Mouse (Mus musculus) hindbrain, embryonic 14.5 days (tissue): ENCODE measurements around the gene Lrfn2. TPM values are rescaled to one million over a fixed set of nuclear protein-coding genes. Genes with fewer than 3 reads are reported as not detected.

Experiments
- ATAC-seq: fragments of 200-750 bp; cut with Nextera tagmentation; 2 replicates; pipeline ENCODE4 v1.8.0; 2017; ENCODE audit warnings: moderate number of reproducible peaks, mild to moderate bottlenecking, moderate TSS enrichment, moderate library complexity; ENCODE audit not compliant: low FRiP score
- DNase-seq: peaks from one replicate; pipeline ENCODE4 v3.0.0-alpha.2; 2015; ENCODE audit warnings: low spot score
- H3K27ac ChIP-seq: fragments of 300-500 bp; sonication (generic); 2 replicates; pipeline ENCODE4 v1.5.1; 2014; ENCODE audit warnings: mild to moderate bottlenecking, moderate library complexity
- H3K27me3 ChIP-seq: fragments of 300-500 bp; sonication (generic); 2 replicates; pipeline ENCODE4 v1.6.1; 2014; ENCODE audit warnings: mild to moderate bottlenecking, low read length, mixed read lengths; ENCODE audit not compliant: control insufficient read depth, insufficient read depth
- H3K36me3 ChIP-seq: fragments of 300-500 bp; sonication (generic); replicated peaks from 2 replicates; pipeline ENCODE4 v1.6.1; 2014; ENCODE audit not compliant: control insufficient read depth, insufficient read depth
- H3K4me1 ChIP-seq: fragments of 300-500 bp; sonication (generic); replicated peaks from 2 replicates; pipeline ENCODE4 v1.6.1; 2014; ENCODE audit warnings: antibody characterized with exemption, low read length, mixed read lengths; ENCODE audit not compliant: control insufficient read depth, insufficient read depth
- H3K4me2 ChIP-seq: fragments of 300-500 bp; sonication (generic); replicated peaks from 2 replicates; pipeline ENCODE4 v1.6.1; 2014; ENCODE audit warnings: mild to moderate bottlenecking, moderate library complexity
- H3K4me3 ChIP-seq: fragments of 300-500 bp; sonication (generic); replicated peaks from 2 replicates; pipeline ENCODE4 v1.5.1; 2014; ENCODE audit warnings: mild to moderate bottlenecking, low read length
- H3K9ac ChIP-seq: fragments of 300-500 bp; sonication (generic); 2 replicates; pipeline ENCODE4 v1.6.1; 2014
- H3K9me3 ChIP-seq: fragments of 300-500 bp; sonication (generic); 2 replicates; pipeline ENCODE4 v1.6.1; 2016; ENCODE audit warnings: low read length; ENCODE audit not compliant: control insufficient read depth
- WGBS: fragments of 180-500 bp; shearing (Covaris S2); extraction: QIAGEN DNeasy Blood & Tissue Kit; methylation state at CpG from one replicate; pipeline ENCODE4 v1.1.7; 2014; 5-methylcytosine and 5-hydroxymethylcytosine counted together
- polyA plus RNA-seq: library from polyadenylated mRNA; unstranded; fragments of >200 nt; fragmentation: Nextera tagmentation; extraction: Ambion mirVana; gene quantifications from 2 replicates; pipeline ENCODE4 v1.2.1, GENCODE M21; 2014

The Lrfn2 gene
- polyA plus RNA-seq, 1 experiment from 2014 or later, result 7.9 TPM

GRCm38 (mm10) chr17:48932406-48932906 lies 277 bp downstream of the Lrfn2 start:
- Histone ChIP-seq H3K27ac (peak overlapping the region; percentile 86), H3K9ac (peak overlapping the region; percentile 89), H3K27me3 (0 out of 2 replicates have a peak, but pooled peaks cover 4% of the 10 kb centered on the region), H3K4me3 (peak overlapping the region; percentile 59), H3K9me3 (no peaks in the 10 kb centered on the region), H3K36me3 (no peaks in the 10 kb centered on the region), H3K4me1 (peaks cover 19% of the 10 kb centered on the region; the same call in 1 of the 2 replicates), H3K4me2 (peak overlapping the region; percentile 70)
- WGBS, result under 1% methylated on average over 26 of the region's 26 CpGs
- DNase-seq, result peak; percentile 59
- ATAC-seq, result no peak

DNA sequence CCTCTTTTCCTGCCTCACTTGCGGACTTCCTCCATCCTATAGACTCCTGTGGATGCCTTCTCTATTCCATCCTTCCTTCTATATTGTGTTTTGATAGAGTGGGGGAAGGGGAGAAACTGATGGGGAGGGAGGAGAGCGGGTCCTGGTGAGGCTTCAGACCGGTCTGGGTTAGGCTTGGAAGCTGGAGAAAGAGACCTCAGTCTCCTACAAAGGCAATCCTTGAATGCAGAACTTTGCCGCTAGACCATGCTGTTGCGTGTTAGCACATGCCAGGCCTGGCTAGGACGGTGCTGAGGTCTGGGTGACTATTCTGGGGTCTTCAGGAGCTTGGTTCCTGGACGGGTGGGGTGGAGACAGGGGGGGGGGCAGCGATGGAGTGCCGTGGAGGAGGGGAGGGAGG lies 737 bp downstream of the Lrfn2 start:
- ATAC-seq, result no peak
- Histone ChIP-seq H3K4me2 (peak overlapping the region; percentile 70), H3K27me3 (0 out of 2 replicates have a peak, but pooled peaks cover 4% of the 10 kb centered on the region), H3K9me3 (no peaks in the 10 kb centered on the region), H3K4me3 (peak overlapping the region; percentile 59), H3K36me3 (no peaks in the 10 kb centered on the region), H3K27ac (peak overlapping the region; percentile 86; the same call in 1 of the 2 replicates), H3K9ac (peak overlapping the region; percentile 89), H3K4me1 (peaks cover 19% of the 10 kb centered on the region; the same call in 1 of the 2 replicates)
- no peak for DNase-seq
- WGBS, result 1% methylated on average over 7 of the region's 9 CpGs

GRCm38 (mm10) chr17:48935201-48935600 lies 3.0 kb downstream of the Lrfn2 start:
- no peaks in the 10 kb centered on the region for H3K36me3 ChIP-seq
- no peaks in the 10 kb centered on the region for H3K9me3 ChIP-seq
- DNase-seq (no peak), ATAC-seq (no peak)
- H3K4me2 ChIP-seq, result peak overlapping the region; percentile 70
- H3K9ac ChIP-seq, result no peak overlapping the region; the same call in 1 of the 2 replicates
- 85% methylated on average over 8 of the region's 8 CpGs for WGBS
- H3K27ac ChIP-seq, result no peak overlapping the region
- peaks cover 19% of the 10 kb centered on the region; the same call in 1 of the 2 replicates for H3K4me1 ChIP-seq
- H3K27me3 ChIP-seq, result 0 out of 2 replicates have a peak, but pooled peaks cover 4% of the 10 kb centered on the region
- H3K4me3 ChIP-seq, result peak overlapping the region; percentile 59; the same call in 1 of the 2 replicates

- Histone ChIP-seq H3K27ac (no peak overlapping the region), H3K27me3 (0 out of 2 replicates have a peak, but pooled peaks cover 4% of the 10 kb centered on the region), H3K4me3 (no peak overlapping the region), H3K36me3 (no peaks in the 10 kb centered on the region), H3K9me3 (no peaks in the 10 kb centered on the region), H3K9ac (no peak overlapping the region), H3K4me1 (peaks cover 19% of the 10 kb centered on the region; the same call in 1 of the 2 replicates), H3K4me2 (no peak overlapping the region)
- no peak for DNase-seq
- ATAC-seq, result no peak
- 56% methylated on average over 5 of the region's 5 CpGs for WGBS
These were observed 4.4 kb downstream of the Lrfn2 start for GRCm38 (mm10) chr17:48936445-48937141.

DNA sequence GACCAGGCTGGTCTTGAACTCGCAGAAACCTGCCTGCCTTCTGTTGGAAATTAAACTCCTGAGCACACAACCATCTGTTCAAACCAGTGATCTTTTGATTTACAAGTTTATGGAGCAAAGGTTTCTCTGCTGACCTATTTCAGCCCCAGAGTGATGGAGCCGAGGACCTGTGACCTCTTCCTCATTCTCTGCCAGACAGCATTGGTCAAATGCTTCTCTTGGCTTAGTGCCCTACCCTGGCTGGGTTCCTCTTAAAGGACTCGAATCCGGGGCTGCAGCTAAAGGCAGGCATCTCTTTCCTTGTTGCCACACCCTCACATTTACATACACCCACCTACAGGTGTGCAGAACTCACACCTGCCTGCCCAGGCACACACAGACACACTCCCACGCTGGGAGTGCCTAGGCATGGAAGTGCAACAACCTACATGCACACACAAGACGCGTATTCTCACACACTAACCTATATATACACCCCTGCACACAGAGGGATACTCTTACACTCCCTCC lies 6.6 kb downstream of the Lrfn2 start:
- no peak overlapping the region for H3K9ac ChIP-seq
- peaks cover 17% of the 10 kb centered on the region; the same call in 1 of the 2 replicates for H3K4me1 ChIP-seq
- no peak overlapping the region for H3K27ac ChIP-seq
- 79% methylated on average over 7 of the region's 7 CpGs for WGBS
- H3K9me3 ChIP-seq, result no peaks in the 10 kb centered on the region
- no peak for ATAC-seq
- no peak for DNase-seq
- no peak overlapping the region for H3K4me3 ChIP-seq
- H3K27me3 ChIP-seq, result 0 out of 2 replicates have a peak, but pooled peaks cover 2% of the 10 kb centered on the region
- no peak overlapping the region for H3K4me2 ChIP-seq
- no peaks in the 10 kb centered on the region for H3K36me3 ChIP-seq

DNA sequence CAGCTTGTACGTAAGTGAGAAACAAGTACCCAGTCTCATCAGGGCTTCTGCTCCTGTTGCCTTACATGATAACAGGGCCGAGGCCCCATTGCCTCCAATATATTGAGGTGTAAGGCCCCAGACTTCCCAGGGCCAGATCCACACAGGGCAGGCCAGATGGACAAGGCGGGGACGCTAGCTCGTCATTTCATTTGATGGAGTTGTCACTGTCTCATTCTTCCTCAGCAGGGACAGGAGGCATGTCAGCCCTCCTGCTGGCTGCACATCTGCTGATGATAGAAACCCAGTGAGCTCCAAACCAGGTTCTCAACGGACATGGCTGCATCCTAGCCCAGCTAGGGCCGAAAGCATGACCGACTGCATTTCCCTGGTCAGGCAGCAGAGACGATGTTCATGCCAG lies 14.1 kb downstream of the Lrfn2 start:
- no peaks in the 10 kb centered on the region for H3K9me3 ChIP-seq
- H3K4me3 ChIP-seq, result no peak overlapping the region
- H3K4me2 ChIP-seq, result no peak overlapping the region
- 66% methylated on average over 9 of the region's 9 CpGs for WGBS
- H3K27ac ChIP-seq, result no peak overlapping the region
- H3K27me3 ChIP-seq, result no peaks in the 10 kb centered on the region
- H3K9ac ChIP-seq, result no peak overlapping the region
- H3K36me3 ChIP-seq, result no peaks in the 10 kb centered on the region
- ATAC-seq, result no peak; the same call in 1 of the 2 replicates
- no peaks in the 10 kb centered on the region for H3K4me1 ChIP-seq
- DNase-seq, result no peak

DNA sequence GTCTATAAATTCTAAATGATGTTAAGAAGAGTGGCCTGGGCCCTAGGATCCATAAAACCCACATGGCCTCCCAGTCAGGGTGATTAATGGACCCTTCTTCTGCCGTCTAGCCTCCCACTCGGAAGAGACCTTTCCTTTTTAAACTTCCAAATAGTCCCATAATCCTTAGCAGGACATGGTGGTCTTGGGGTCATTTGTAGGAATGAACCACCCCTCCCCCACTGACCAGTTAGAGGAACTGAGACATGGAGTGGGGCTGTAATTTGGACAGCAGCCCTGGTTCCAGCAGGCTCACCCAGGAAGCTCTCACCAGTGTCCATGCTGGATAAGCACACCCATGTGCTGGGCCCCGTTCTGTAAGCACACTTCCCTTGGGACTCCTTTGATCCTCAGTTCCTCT lies 14.6 kb downstream of the Lrfn2 start:
- ATAC-seq, result no peak
- 45% methylated on average over 3 of the region's 3 CpGs for WGBS
- H3K27me3 ChIP-seq, result no peaks in the 10 kb centered on the region
- DNase-seq, result no peak
- no peak overlapping the region for H3K27ac ChIP-seq
- H3K4me3 ChIP-seq, result no peak overlapping the region
- no peaks in the 10 kb centered on the region for H3K36me3 ChIP-seq
- no peak overlapping the region for H3K9ac ChIP-seq
- no peak overlapping the region for H3K4me2 ChIP-seq
- no peaks in the 10 kb centered on the region for H3K9me3 ChIP-seq
- no peaks in the 10 kb centered on the region for H3K4me1 ChIP-seq

DNA sequence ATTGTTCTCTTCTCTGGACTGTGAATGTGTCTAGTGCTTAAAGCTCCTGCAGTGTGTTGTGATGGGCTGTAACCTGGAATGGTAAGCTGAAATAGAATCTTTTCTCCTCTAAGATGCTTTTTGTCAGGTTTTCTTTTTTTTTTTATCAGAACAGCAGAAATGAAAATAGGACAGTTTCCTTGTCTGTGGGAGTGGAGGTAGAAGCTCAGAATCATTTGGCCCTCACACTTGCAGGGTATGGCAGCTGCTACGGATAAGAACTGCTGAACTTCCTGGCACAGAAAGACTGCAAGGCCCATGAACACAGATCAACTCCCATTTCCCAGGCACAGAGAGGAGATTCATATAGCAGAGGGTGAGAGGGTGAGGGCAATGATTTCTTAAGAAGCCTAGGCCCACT lies 19.1 kb downstream of the Lrfn2 start:
- DNase-seq (no peak), ATAC-seq (no peak)
- Histone ChIP-seq H3K9me3 (no peaks in the 10 kb centered on the region), H3K27me3 (no peaks in the 10 kb centered on the region), H3K27ac (no peak overlapping the region), H3K36me3 (no peaks in the 10 kb centered on the region), H3K9ac (no peak overlapping the region), H3K4me3 (no peak overlapping the region), H3K4me1 (no peaks in the 10 kb centered on the region), H3K4me2 (no peak overlapping the region)
- WGBS, result 91% methylated on average over 1 of the region's 1 CpGs

DNA sequence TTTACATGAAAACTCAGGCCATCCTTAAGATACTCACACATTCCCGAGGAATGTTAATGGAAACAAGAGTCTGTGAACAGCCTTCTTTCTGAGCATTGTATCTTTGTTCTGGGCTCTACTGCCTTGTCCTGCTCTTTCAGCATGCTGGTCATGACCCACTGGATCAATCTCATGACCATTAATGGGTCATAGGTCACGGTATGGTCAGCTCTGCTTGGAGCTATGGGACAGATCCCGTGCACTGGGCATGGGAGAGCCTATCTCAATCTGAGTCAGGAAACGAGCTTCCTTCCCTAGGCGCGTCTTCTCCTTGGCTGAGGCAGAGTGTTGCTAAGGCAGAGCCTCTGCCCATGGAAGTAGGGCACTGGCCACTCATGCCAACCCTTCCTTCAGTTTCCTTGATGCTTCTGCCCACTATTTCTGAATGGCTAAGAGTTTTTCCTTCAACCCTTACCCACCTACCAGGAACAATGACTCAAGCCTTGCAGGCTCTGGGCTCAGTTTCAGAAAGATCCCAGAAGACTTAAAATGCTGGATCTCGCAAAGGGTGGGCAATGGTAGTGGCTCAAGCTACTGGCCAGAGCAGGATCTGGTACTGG lies 24.0 kb downstream of the Lrfn2 start:
- no peak overlapping the region for H3K4me2 ChIP-seq
- no peak overlapping the region for H3K27ac ChIP-seq
- no peaks in the 10 kb centered on the region for H3K27me3 ChIP-seq
- no peak for ATAC-seq
- H3K4me3 ChIP-seq, result no peak overlapping the region
- 80% methylated on average over 7 of the region's 7 CpGs for WGBS
- no peak for DNase-seq
- H3K4me1 ChIP-seq, result 0 out of 2 replicates have a peak, but pooled peaks cover 11% of the 10 kb centered on the region
- no peaks in the 10 kb centered on the region for H3K9me3 ChIP-seq
- no peak overlapping the region for H3K9ac ChIP-seq
- no peaks in the 10 kb centered on the region for H3K36me3 ChIP-seq
